Mouse (Mus musculus): ENCODE results near the gene Fignl2. TPM values are rescaled to one million over a fixed set of nuclear protein-coding genes. Genes with fewer than 3 reads are reported as not detected.

Gene Fignl2
- polyA plus RNA-seq, 1 experiment: 0.01 TPM

DNA sequence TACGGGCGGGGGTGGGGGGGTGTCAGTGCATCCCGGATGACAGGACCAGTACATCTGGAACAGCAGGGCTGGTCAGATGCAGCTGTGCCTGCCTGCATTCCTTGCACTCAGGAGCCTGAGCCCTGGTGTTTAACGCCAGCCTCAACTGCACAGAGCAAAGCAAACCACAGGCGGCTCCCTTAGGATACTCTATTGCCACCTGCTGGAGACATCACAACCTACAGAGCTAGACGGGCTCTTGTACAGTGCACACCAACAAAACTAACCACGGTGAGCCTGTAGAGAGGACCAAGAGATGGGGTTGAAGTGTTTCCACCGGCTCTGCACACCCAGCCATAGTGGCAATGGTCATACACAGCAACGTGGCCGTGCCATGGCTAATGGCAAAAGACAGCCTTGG lies 22.1 kb downstream of the Fignl2 start:
- Histone ChIP-seq H3K27me3 (ENCODE audit: control insufficient read depth, insufficient read depth, insufficient read length) (peaks cover 34% of the 10 kb centered on the region), H3K4me3 (ENCODE audit: insufficient read depth, poor library complexity, severe bottlenecking) (no peak overlapping the region), H3K79me3 (ENCODE audit: low read depth) (no peaks in the 10 kb centered on the region), H3K79me2 (ENCODE audit: control insufficient read depth, insufficient read depth) (no peaks in the 10 kb centered on the region), H3ac (ENCODE audit: control insufficient read depth, insufficient read length, low read depth) (no peak overlapping the region), H3K36me3 (ENCODE audit: control insufficient read depth, insufficient read depth) (no peaks in the 10 kb centered on the region)
- TF ChIP-seq CTCF (IDR thresholded peaks at IDR 0.05; ENCODE audit: control insufficient read depth, insufficient read depth, insufficient read length) (no peak), MYOD1 (IDR thresholded peaks at IDR 0.05; ENCODE audit: control insufficient read depth, insufficient read length, low read depth) (no peak), USF1 (IDR thresholded peaks at IDR 0.05; ENCODE audit: low read depth) (no peak), CEBPB (IDR thresholded peaks at IDR 0.05; ENCODE audit: low read depth) (no peak), MAX (IDR thresholded peaks at IDR 0.05) (no peak), MYOG (IDR thresholded peaks at IDR 0.05; ENCODE audit: control insufficient read depth, extremely low read depth, insufficient read length) (no peak), FOSL1 (IDR thresholded peaks at IDR 0.05; ENCODE audit: insufficient read depth, low read length, poor library complexity, severe bottlenecking) (no peak)

GRCm38 (mm10) chr15:101054541-101054940 lies 23.8 kb downstream of the Fignl2 start:
- TF ChIP-seq MYOD1 (IDR thresholded peaks at IDR 0.05; ENCODE audit: control insufficient read depth, insufficient read length, low read depth) (no peak), FOSL1 (IDR thresholded peaks at IDR 0.05; ENCODE audit: insufficient read depth, low read length, poor library complexity, severe bottlenecking) (no peak), USF1 (IDR thresholded peaks at IDR 0.05; ENCODE audit: low read depth) (no peak), MYOG (IDR thresholded peaks at IDR 0.05; ENCODE audit: control insufficient read depth, extremely low read depth, insufficient read length) (no peak), CEBPB (IDR thresholded peaks at IDR 0.05; ENCODE audit: low read depth) (no peak), MAX (IDR thresholded peaks at IDR 0.05) (no peak), CTCF (IDR thresholded peaks at IDR 0.05; ENCODE audit: control insufficient read depth, insufficient read depth, insufficient read length) (no peak)
- Histone ChIP-seq H3K27me3 (ENCODE audit: control insufficient read depth, insufficient read depth, insufficient read length) (peaks cover 39% of the 10 kb centered on the region), H3K4me3 (ENCODE audit: insufficient read depth, poor library complexity, severe bottlenecking) (no peak overlapping the region), H3ac (ENCODE audit: control insufficient read depth, insufficient read length, low read depth) (no peak overlapping the region), H3K36me3 (ENCODE audit: control insufficient read depth, insufficient read depth) (no peaks in the 10 kb centered on the region), H3K79me2 (ENCODE audit: control insufficient read depth, insufficient read depth) (no peaks in the 10 kb centered on the region), H3K79me3 (ENCODE audit: low read depth) (no peaks in the 10 kb centered on the region)

DNA sequence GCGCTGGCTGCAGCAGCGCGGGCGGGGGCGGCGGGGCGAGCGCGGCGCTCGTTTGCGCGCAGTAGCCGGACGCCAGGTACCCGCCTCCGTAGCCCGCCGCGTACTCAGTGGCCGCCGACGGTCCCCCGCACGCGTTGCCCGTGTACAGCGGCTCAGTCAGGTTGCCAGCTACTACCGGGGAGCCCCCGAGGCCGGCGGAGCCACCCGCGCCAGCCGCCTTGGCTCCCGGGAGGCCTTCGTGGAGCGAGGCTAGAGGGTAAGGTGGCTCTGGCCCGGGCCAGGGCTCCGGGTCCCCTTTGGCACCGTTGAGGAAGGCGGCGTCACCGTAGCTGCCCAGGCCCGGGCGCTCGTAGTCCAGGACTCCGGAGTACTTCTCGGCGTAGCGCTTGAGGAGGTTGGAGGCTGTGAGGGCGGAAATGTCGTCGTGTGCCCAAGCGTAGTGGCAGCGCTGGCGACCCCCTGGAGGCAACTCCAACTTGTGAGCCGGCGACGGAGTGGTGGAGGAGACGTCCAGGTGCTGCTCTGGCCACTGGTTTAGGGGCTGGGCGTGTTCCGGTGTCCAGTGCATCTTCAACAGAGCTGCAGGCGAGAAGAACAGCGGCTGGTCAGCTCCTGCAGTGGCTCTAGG lies 24.4 kb downstream of the Fignl2 start:
- Histone ChIP-seq H3K27me3 (ENCODE audit: control insufficient read depth, insufficient read depth, insufficient read length) (peaks cover 37% of the 10 kb centered on the region), H3K4me3 (ENCODE audit: insufficient read depth, poor library complexity, severe bottlenecking) (no peak overlapping the region), H3ac (ENCODE audit: control insufficient read depth, insufficient read length, low read depth) (no peak overlapping the region), H3K79me3 (ENCODE audit: low read depth) (no peaks in the 10 kb centered on the region), H3K79me2 (ENCODE audit: control insufficient read depth, insufficient read depth) (no peaks in the 10 kb centered on the region), H3K36me3 (ENCODE audit: control insufficient read depth, insufficient read depth) (no peaks in the 10 kb centered on the region)
- TF ChIP-seq CTCF (IDR thresholded peaks at IDR 0.05; ENCODE audit: control insufficient read depth, insufficient read depth, insufficient read length): no peak
- TF ChIP-seq MYOG (IDR thresholded peaks at IDR 0.05; ENCODE audit: control insufficient read depth, extremely low read depth, insufficient read length): no peak
- no peak for TF ChIP-seq FOSL1 (IDR thresholded peaks at IDR 0.05; ENCODE audit: insufficient read depth, low read length, poor library complexity, severe bottlenecking)
- no peak for TF ChIP-seq MAX (IDR thresholded peaks at IDR 0.05)
- TF ChIP-seq CEBPB (IDR thresholded peaks at IDR 0.05; ENCODE audit: low read depth): no peak
- no peak for TF ChIP-seq MYOD1 (IDR thresholded peaks at IDR 0.05; ENCODE audit: control insufficient read depth, insufficient read length, low read depth)
- no peak for TF ChIP-seq USF1 (IDR thresholded peaks at IDR 0.05; ENCODE audit: low read depth)

DNA sequence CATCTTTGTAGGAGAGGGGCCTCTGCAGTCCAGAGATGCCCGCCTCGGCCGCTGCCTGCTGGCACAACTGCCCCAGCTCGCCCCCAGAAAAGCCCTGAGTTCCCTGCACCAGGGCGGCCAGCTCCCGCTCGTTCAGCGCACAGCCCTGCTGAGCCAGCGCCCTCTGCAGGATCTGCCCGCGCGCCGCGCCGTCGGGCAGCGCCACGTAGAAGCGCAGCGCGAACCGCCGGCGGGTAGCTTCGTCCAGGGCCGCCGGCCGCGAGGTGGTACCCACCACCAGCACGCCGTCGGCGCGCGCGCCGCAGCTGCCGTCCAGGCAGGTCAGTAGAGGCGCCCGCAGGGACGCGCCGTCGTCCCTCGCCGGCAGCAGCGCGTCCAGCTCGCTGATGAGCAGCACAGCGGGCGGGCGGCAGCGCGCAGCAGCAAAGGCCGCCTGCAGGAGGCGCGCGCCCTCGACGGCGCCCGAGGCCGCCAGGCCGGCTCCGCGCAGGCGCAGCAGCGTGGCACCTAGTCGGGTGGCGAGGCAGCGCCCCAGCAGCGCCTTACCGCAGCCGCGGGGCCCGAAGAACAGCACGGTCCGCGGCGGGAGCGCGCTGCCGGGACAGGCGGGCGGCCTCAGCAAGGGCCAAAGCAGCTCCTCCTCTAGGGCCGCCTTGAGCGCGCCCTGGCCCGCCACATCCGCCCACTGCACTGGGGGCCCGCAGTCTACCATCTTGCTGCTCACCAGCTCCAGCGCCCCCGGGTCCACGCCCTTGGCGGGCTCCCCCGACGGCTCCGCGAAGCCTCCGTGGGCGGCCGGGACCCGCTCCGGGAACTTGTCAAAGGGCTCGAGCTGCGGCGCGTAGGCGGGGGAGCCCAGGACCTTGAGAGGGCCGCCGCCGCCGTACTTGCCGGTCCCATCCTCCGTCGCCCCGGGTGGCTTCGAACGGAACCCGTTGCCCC lies 25.5 kb downstream of the Fignl2 start:
- Histone ChIP-seq H3K36me3 (ENCODE audit: control insufficient read depth, insufficient read depth) (no peaks in the 10 kb centered on the region), H3K27me3 (ENCODE audit: control insufficient read depth, insufficient read depth, insufficient read length) (peaks cover 39% of the 10 kb centered on the region), H3K79me3 (ENCODE audit: low read depth) (no peaks in the 10 kb centered on the region), H3ac (ENCODE audit: control insufficient read depth, insufficient read length, low read depth) (no peak overlapping the region), H3K4me3 (ENCODE audit: insufficient read depth, poor library complexity, severe bottlenecking) (no peak overlapping the region), H3K79me2 (ENCODE audit: control insufficient read depth, insufficient read depth) (no peaks in the 10 kb centered on the region)
- TF ChIP-seq CEBPB (IDR thresholded peaks at IDR 0.05; ENCODE audit: low read depth) (no peak), USF1 (IDR thresholded peaks at IDR 0.05; ENCODE audit: low read depth) (no peak), CTCF (IDR thresholded peaks at IDR 0.05; ENCODE audit: control insufficient read depth, insufficient read depth, insufficient read length) (no peak), MYOD1 (IDR thresholded peaks at IDR 0.05; ENCODE audit: control insufficient read depth, insufficient read length, low read depth) (no peak), FOSL1 (IDR thresholded peaks at IDR 0.05; ENCODE audit: insufficient read depth, low read length, poor library complexity, severe bottlenecking) (no peak), MYOG (IDR thresholded peaks at IDR 0.05; ENCODE audit: control insufficient read depth, extremely low read depth, insufficient read length) (no peak), MAX (IDR thresholded peaks at IDR 0.05) (no peak)

DNA sequence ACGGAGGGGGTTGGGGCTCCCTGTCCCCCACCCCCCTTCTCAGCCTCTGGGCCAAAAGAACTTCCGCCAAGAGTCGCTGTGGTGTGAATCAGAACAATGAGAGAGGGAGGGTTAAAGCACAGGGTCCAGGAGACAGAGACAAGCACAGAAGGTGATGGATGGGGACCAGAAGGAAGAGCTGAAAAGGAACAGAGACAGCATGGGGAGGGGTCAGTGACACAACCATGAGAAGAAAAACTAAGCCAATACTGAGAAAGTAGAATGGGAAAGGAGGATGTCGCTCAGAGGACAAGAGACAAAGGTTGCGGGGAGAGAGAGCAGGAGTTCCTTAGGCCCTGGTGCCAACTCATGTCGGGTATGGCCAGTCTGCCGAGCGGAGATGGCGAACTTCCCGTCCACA lies 26.5 kb downstream of the Fignl2 start:
- Histone ChIP-seq H3K27me3 (ENCODE audit: control insufficient read depth, insufficient read depth, insufficient read length) (peaks cover 39% of the 10 kb centered on the region), H3K79me3 (ENCODE audit: low read depth) (no peaks in the 10 kb centered on the region), H3K4me3 (ENCODE audit: insufficient read depth, poor library complexity, severe bottlenecking) (no peak overlapping the region), H3ac (ENCODE audit: control insufficient read depth, insufficient read length, low read depth) (no peak overlapping the region), H3K36me3 (ENCODE audit: control insufficient read depth, insufficient read depth) (no peaks in the 10 kb centered on the region), H3K79me2 (ENCODE audit: control insufficient read depth, insufficient read depth) (no peaks in the 10 kb centered on the region)
- no peak for TF ChIP-seq MYOG (IDR thresholded peaks at IDR 0.05; ENCODE audit: control insufficient read depth, extremely low read depth, insufficient read length)
- TF ChIP-seq FOSL1 (IDR thresholded peaks at IDR 0.05; ENCODE audit: insufficient read depth, low read length, poor library complexity, severe bottlenecking): no peak
- no peak for TF ChIP-seq MAX (IDR thresholded peaks at IDR 0.05)
- TF ChIP-seq CEBPB (IDR thresholded peaks at IDR 0.05; ENCODE audit: low read depth): no peak
- no peak for TF ChIP-seq USF1 (IDR thresholded peaks at IDR 0.05; ENCODE audit: low read depth)
- no peak for TF ChIP-seq MYOD1 (IDR thresholded peaks at IDR 0.05; ENCODE audit: control insufficient read depth, insufficient read length, low read depth)
